In genomic region chr14:115041336-115042054, GRCm38 (mm10) we compare ENCODE assay signal across 8 mouse cellular contexts. TPM values are rescaled to one million over a fixed set of nuclear protein-coding genes. Genes with fewer than 3 reads are reported as not detected.
A peak's percentile ranks its signal among the peaks of the same experiment; 100 is the strongest.
DNase-seq lines count a peak whose midpoint lies in the region; ATAC-seq and TF ChIP-seq lines count a peak whose summit lies in the region.

No protein-coding gene starts in this region.

- H3K36me3 ChIP-seq in embryonic facial prominence, embryonic 12.5 days: peaks cover 29% of the 10 kb centered on the region
- peaks cover 27% of the 10 kb centered on the region for H3K36me3 ChIP-seq in heart, postnatal 0 days (replicated peaks; ENCODE audit: control insufficient read depth, insufficient read depth, low read length)

- peaks cover 13% of the 10 kb centered on the region for H3K4me1 ChIP-seq in embryonic facial prominence, embryonic 12.5 days
- peaks cover 10% of the 10 kb centered on the region for H3K4me1 ChIP-seq in heart, postnatal 0 days (ENCODE audit: control insufficient read depth, insufficient read depth)

- WGBS in embryonic facial prominence, embryonic 12.5 days: under 1% methylated on average over 65 of the region's 126 CpGs
- under 1% methylated on average over 47 of the region's 126 CpGs for WGBS in heart, postnatal 0 days

- H3K9me3 ChIP-seq in embryonic facial prominence, embryonic 12.5 days: no peaks in the 10 kb centered on the region
- H3K9me3 ChIP-seq in heart, postnatal 0 days (replicated peaks; ENCODE audit: control insufficient read depth, low read length): no peaks in the 10 kb centered on the region

- peak overlapping the region; percentile 97 for H3K27ac ChIP-seq in embryonic facial prominence, embryonic 12.5 days
- peak overlapping the region; percentile 97 for H3K27ac ChIP-seq in heart, postnatal 0 days (ENCODE audit: low read depth)

- ATAC-seq in embryonic facial prominence, embryonic 12.5 days (ENCODE audit: insufficient number of reproducible peaks, insufficient read depth, low FRiP score, low TSS enrichment): peak; percentile 31; the same call in 1 of the 2 replicates
- ATAC-seq in heart, postnatal 0 days (ENCODE audit: insufficient read depth, low read depth): peak; percentile 63
- ATAC-seq in megakaryocyte, adult 5-6 weeks (ENCODE audit: poor library complexity, severe bottlenecking): 0 out of 2 replicates have a peak, but pooled peaks have one; percentile 3

- H3K27me3 ChIP-seq in embryonic facial prominence, embryonic 12.5 days: 0 out of 2 replicates have a peak, but pooled peaks cover 4% of the 10 kb centered on the region
- H3K27me3 ChIP-seq in heart, postnatal 0 days (ENCODE audit: control insufficient read depth, insufficient read depth, low read length): no peaks in the 10 kb centered on the region

- peak overlapping the region; percentile 100 for H3K9ac ChIP-seq in embryonic facial prominence, embryonic 12.5 days
- H3K9ac ChIP-seq in heart, postnatal 0 days (replicated peaks; ENCODE audit: low read depth, low read length): peak overlapping the region; percentile 92

- peak overlapping the region; percentile 97 for H3K4me3 ChIP-seq in embryonic facial prominence, embryonic 12.5 days
- H3K4me3 ChIP-seq in heart, postnatal 0 days (ENCODE audit: low read depth, low read length): peak overlapping the region; percentile 90

- peak overlapping the region; percentile 84 for H3K4me2 ChIP-seq in embryonic facial prominence, embryonic 12.5 days (replicated peaks)
- H3K4me2 ChIP-seq in heart, postnatal 0 days (ENCODE audit: low read depth, low read length): peak overlapping the region; percentile 87

- peak; percentile 47 to 73 for DNase-seq in adrenal gland, adult (ENCODE audit: inconsistent age in 2 of 2, low spot score in 1 of 2)
- DNase-seq in adrenal gland, adult 8-10 months: no peak
- peak; percentile 44 for DNase-seq in NIH3T3 (ENCODE audit: low read depth)
- DNase-seq in heart, postnatal 0 days (ENCODE audit: low spot score): no peak
- peak; percentile 44 to 65 for DNase-seq in kidney, postnatal 4 days
- DNase-seq in spleen, postnatal 10 days (ENCODE audit: low spot score in 2 of 2): peak; percentile 54 to 66

- no peak for TF ChIP-seq EP300 in heart, postnatal 0 days (IDR thresholded peaks at IDR 0.05; ENCODE audit: low read depth)

- no peak for TF ChIP-seq CTCF in heart, postnatal 0 days (IDR thresholded peaks at IDR 0.05; ENCODE audit: low read depth)

RNA-seq across cellular contexts. Expression of gene Gpc5, which starts 50.5 kb away (rescaled TPM):
- total RNA-seq in adrenal gland, adult 8-10 months (2022): under 1 TPM in 2 of 4 experiments, not detected in 2; 0.29 to 0.42 TPM
- polyA plus RNA-seq in embryonic facial prominence, embryonic 12.5 days (2016; fragmentation: Nextera tagmentation; extraction: Ambion mirVana): 0.98 and 1.4 TPM in 2 replicates
- not detected in 2 replicates for total RNA-seq in heart, postnatal 0 days (2014; rRNA removed; ENCODE audit: low replicate concordance)
- polyA plus RNA-seq in heart, postnatal 0 days (2015; fragmentation: Nextera tagmentation; extraction: Ambion mirVana): not detected in 2 replicates
- not detected in 2 replicates for total RNA-seq in megakaryocyte, adult 5-6 weeks (2015)
- total RNA-seq in megakaryocyte, adult 5-6 weeks (2017): not detected in 2 replicates

Comparison
In these comparisons a context has a peak if more than half of its experiments do, and no peak if none do; other contexts are left out.
1. DNase-seq: peak in adrenal gland, adult (2 of 2), NIH3T3 (single experiment), kidney, postnatal 4 days (2 of 2) and spleen, postnatal 10 days (2 of 2); none in adrenal gland, adult 8-10 months (single experiment) and heart, postnatal 0 days (single experiment).
2. ATAC-seq: peak in every context shown above with its lines; median percentile 63 in heart, postnatal 0 days; 31 in embryonic facial prominence, embryonic 12.5 days; 3 in megakaryocyte, adult 5-6 weeks.